Mouse (Mus musculus): ENCODE measurements at regions not wholly inside any gene's neighbourhood (a gene's known extent, or its start where the extent isn't known, plus 50 kb on each side); places are given as distances from the start of the nearest gene placed in this dataset.

DNA sequence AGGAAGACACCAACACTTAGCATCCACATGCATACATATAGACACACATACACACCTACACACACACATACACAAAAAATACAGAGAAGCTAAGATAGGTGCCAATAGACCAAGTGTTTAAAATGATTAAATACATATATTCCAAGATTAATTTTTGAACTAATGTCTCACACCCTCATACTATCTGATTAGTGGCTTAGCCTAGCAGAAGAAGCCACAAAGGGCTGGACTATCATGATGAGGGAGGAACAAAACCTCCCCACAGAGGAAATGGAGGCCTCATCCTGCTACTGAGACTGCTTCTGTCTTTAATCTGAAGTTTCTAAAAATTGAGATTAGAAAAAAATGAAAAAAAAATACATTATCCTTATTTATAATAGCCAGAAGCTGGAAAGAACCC lies 780.6 kb downstream of the Tmem114 start:
- DNase-seq = no peak

DNA sequence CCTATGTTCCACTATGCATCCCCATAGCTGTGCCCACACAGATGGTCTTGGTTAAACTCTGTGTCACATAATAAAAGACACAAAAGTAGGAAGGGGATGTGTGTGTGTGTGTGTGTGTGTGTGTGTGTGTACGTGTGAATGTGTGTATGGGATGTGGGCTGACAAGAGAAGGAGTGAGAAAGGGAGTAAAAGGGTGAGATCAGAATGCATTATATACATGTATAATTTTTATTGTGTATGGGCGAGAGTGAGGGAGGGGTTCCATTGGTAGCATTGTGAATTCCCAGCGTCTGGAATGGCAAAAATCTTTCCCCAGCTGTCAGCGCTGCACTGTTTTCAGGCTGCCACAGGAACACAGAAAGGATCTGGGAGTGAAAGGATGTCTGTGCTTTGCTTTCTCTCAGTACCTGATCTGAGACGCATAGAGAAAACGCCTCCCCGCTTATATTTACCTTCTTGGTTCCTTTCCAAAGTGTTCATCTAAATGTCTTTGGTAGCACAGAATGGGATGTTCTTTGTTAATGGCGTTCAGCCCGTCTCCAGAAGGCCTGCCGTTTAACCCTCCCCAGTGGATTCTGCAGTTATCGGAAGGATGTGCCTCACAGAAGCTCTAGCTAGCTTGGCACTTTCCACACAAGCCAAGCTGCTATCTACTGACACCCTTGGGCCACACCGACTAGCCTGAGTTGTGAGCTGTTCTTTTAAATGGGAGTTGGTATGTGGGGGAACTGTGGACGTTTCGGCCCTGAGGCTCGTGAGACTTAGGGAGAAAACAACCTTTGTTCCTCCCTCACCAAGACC lies 785.8 kb downstream of the Tmem114 start:
- peak; percentile 11 for DNase-seq

DNA sequence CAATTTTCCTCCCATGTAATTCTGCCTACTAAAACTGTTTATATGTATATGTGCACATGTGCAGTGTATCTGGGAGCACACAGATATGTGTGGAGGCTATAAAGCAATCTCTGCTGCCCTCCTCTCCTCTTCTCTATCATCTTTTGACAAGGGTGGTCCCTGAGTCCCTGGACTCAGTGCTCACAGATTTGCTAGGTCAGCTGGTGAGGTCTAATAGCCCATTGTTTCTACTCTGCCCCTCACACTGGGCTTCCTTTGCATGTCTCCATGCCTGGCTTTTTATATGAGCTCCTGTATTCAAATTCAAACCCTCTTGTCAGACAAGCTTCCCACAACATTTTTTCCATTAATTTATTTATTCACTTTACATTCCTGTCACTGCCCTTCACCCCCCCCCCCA lies 786.9 kb downstream of the Tmem114 start:
- no peak for DNase-seq

DNA sequence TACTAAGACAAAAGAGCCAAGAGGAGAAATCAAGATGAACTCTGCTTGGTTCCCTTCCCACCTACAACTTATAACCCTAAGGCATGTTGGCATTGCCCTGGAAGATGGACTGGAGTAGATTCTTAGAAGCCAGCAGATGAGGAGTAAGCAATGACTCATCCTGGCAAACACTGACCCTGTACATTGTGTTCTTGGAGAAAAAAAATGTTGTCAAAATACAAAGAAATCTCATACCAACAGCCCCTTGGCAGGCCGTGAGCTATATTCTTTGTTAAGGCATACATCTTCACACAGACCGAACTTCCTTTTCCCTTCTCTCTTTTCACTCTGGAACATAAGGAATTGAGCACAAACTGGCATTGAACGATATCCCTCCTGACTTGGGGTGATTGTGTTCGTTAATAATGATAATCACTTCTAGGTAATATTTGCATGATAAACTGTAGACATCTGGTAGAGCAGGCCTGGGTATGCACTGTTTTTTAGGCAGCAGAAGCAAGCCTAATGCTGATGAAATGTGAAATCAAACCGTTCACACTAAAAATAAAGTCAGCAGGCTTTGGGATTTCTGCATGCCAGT lies 787.7 kb downstream of the Tmem114 start:
- no peak for DNase-seq

DNA sequence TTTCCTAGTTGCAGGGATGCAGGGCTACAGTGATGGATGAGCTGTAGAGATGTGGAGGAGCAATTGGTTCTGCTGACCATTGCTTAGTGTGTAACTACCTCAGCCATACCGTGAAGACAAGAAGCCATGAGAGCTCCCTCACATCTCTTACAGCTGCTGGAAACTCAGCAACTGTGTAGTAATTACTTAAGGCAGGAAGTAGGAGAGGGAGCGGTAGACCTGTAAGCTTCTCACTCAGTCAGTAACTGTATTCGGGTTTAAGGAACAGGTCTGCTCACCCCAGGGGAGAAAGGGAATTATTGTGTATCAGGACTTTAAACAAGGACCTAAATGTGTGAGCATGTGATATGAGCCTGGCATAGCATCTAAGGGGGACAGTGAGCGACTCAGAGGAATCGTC lies 788.6 kb downstream of the Tmem114 start:
- no peak for DNase-seq

DNA sequence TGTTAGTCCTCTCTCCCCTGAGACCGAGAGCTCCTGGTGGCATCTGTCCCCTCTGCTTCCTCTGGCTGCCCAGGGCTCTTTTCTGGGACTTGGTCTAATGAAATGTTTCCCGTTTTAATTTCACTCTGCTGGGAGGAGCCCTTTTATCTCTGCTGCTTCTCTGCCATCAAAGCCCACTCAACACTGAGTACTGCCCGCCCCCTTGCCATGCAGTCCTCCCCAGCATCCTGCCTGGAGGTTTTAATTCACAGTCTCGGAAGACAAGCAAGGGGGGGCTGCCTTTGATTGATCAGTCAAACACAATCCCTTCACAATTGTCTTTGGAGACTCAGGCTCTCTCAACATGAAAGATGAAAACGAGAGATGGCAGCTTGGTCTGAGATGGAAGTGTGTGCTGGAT lies 792.5 kb downstream of the Tmem114 start:
- DNase-seq = no peak

DNA sequence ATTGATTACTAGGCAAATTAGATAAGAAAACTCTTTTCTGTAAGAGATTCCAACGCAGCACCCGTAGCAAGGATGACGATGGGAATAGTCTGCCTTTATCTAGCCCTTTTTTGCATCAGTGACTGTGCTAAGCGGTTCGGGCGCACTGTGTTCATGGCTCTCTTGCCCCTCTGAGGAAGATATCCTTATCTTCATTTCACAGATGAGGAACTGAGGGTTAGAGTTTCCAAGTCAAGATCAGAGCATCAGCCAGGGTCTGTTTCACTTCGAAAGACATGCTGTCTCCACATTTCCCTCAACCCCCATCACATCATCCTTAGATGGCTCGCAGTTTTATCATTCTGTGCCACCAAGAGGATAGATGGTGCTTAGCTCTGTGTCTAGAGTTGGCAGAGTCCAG lies 796.6 kb downstream of the Tmem114 start:
- DNase-seq = no peak

DNA sequence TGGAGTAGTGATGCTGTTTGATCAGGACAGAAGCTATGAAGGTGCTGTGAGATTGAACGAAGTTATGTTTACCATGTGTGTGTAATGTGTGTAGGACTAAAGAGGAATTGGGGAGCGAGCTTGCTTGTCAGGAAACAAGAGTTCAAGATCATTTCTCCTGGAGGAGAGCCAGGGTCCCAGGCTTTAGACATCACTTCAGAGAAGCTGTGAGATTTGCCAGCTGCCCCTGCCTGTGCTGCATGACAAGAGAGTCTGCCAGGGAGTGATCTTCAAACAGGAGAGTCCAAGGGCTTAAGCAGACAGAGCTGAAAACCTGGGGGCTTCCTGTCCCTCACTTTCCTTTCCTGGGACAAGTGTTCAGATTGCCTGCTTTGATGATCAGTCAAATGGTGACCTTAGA lies 818.3 kb downstream of the Tmem114 start:
- DNase-seq = no peak

DNA sequence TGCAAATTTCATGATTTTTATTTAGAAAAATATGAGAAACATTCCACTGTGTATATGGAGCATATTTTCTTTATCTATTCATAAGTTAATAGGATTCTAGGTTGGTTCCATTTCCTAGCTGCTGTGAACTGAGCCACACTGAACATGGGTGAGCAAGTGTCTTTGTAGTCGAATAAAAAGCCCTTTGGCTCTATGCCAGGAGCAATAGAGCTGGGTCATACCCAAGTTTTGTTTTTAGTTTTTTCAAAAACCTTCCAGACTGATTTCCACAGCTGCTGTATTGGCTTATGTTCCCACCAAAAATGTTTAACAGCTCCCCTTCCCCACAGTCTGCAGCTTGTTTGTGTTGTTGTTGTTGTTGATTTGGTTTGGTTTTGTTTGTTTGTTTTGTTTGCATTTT lies 822.5 kb downstream of the Tmem114 start:
- DNase-seq = no peak

DNA sequence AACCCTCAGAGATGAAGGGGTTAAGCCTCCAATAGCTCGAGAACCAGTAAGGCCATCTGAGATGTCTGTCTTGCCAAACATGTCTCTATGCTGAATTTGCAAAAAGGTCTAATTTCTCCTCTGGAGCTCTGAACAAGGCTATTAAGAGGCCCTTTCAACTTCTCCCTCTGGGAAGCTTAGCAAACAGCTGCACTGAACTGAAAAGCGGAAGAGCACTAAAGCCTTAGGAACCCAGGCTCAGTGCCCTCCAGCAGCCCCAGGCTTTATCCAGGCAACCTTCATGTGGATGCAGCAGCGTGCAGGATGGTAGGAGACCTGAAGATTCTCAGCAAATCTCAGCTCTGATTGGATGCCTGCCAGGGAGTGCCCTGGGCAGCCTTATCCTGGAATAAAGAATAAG lies 850.1 kb downstream of the Tmem114 start:
- DNase-seq = no peak

DNA sequence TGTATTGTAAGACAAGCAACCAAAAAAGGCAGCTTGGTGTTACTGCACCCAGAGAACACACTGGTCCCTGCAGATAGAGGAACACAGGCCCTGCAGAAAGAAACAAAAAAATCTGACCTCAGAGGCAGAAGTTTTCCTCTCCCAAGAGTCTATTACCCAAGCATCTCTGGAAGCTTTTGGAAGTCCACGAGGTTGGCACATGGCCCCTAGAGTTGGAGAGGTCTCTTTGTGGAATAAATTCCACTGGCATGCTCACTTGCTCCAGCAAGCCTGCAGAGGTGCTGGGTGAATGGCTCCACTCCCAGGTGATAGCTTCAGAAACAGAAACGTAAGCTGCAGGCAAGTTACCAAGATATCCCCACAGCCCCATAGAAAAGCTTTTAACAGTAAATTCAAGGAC lies 864.1 kb downstream of the Tmem114 start:
- no peak for DNase-seq

DNA sequence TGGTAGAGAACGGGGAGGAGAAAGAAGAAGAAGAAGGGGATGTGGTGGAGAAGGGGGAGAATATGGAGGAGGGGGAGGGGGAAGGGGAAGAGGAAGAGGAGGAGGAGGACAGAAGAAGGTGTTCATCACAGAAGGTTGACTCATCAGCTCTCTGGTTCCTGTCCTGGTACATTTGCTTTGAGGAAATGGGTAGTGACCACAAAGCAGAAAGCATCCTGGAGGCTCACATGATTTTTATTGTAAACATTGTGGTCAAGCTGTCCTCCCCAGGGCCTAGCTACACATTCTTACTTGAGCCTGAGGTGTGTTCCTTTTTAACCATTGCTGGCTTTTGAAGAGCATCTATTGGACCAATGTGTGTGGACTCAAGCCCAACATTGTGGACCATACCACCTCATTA lies 865.8 kb downstream of the Tmem114 start:
- no peak for DNase-seq

DNA sequence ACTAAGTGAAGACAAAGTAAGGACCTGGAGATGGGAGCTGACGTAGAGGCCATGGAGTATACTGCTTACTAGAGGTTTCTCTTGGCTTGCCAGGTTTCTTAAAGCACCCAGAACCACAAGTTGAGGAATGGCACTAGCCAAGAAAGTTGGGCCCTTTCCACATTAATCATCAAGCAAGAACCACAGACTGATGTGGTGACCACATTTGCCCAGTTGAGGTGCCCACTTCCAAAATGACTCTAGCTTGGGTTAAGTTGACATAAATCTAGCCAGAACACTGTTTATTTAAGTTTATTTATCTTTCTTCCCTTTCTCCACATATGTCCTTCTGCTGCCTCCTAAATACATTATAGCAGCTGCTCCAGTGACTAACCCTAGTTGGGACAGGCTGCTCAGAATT lies 866.3 kb downstream of the Tmem114 start:
- no peak for DNase-seq

DNA sequence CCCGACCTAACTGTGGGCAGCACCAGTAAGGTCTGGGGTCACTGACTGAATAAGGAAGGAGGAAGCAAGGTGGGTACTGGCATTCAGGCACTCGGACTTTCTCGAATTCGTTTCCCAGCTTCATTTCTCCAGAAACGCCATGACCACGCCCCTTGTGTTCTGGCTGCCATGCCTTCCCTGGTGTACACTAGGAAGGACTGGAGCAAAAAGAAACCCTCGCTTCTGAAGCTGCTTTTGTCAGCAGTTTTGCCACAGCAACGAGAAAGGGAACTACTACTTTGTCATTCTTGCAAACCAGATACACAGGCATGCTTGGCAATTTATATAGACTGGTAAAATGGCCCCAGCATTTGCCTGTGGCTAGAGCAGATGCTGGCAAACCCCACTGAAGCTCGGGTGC lies 869.0 kb downstream of the Tmem114 start:
- no peak for DNase-seq

DNA sequence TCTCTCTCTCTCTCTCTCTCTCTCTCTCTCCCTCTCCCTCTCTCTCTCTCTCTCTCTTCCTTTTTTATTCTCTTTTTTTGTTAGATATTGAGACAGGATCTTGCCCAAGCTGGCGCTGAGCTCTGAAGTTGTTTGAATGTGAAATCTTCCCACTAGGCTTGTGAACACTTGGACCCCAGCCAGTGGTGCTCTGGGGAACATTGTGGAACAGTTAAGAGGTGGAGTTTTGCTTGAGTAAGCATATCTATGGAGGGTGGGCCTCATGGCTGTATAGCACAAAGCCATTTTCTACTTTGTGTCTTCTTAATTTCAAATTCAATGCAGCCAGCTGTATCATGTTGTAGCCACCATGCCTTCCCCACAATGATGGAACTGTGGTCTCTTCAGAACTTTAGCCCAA lies 875.4 kb downstream of the Tmem114 start:
- DNase-seq = no peak

DNA sequence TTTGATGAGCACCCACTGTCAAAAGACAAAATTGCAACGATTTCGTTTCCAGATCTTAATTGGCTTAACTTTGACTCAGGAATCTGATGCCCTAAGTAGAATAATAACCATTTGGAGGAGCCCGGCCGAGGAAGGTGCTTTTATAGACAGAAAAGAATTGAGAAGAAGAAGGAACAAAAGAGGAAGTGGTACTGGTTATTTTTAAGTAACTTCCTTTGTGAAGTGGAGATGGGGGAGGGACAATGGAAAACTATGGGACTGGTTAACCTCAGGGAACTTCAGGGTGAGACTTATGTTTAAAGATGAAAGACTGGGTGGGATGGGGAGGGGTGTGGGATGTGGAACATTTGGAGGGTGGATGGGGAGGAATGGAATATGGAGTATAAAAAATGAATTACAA lies 880.9 kb downstream of the Tmem114 start:
- DNase-seq = no peak

DNA sequence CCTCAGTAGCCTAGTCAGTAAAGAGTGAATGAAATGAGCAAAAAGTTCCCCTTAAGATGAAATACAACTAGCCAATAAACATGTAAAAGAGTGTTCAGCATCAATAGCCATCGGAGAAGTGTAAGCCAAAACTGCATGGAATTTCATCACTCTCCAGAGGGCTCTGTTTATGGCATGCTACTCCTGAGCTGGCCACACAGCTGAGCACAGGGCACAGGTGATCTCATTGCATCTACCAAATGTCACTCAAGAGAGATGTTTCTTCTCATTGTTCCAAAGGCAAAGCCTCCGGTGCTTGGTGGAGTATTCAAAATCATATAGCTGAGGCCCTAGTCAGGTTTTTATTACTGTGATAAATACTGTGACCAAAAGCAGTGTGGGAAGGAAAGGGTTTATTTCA lies 895.1 kb downstream of the Tmem114 start:
- DNase-seq = no peak

DNA sequence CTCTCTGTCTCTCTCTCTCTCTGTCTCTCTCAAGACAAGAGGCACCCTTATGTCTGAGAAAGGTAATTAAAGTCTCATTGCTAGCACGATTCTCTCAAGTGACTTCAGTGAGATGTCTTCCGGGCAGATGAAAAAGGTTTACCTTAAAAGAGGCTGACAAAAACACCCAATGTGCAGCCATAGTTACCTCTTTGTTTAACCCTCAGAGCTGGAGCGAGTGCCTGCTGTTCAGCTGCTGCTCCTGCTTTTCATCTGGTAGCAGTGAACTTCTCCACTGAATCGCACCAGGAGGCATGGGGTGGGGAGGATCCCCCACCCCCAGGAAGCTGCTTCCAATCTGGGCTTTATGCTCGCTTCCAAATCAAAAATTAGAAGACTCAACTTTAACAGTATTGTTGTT lies 896.0 kb downstream of the Tmem114 start:
- DNase-seq = no peak

DNA sequence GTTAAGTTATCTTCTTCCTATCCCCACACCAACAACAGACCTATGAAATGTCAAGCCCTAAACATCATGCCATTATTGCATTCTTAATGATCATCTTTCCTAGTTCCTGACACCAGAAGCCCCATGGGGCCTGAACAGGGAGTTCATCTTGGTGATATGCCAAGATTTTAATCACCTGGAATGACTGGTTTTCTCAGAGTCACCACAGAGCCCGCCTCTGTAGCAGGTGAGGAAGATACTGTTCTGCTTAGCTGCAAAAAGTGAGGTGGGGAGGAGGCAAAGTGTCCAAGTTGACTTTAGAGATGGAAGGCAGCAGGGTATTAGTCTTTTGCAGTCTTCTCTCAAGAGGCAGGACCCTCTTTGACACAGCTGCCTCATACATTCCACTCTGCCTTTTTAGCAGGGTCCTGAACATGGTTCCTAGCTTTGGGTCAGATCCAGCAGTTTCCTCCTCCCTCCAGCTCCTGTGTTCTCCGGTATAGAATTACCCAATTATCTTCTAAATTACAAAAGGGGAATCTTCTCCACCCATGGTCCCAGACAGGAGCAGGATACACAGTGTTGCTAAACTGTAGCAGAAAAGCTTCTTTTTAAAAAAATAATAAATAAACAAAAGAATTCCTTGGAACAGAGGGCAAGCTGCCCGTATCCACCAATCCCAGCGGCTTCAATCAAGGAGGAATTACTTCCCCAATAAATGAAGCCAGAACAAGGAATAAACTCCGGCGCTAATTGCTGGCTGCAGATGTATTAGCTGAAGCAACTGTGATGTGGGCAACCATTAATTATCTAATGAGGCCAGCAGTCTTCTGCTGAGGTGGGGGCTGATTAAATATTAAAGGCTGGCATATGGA lies 896.8 kb downstream of the Tmem114 start:
- no peak for DNase-seq

DNA sequence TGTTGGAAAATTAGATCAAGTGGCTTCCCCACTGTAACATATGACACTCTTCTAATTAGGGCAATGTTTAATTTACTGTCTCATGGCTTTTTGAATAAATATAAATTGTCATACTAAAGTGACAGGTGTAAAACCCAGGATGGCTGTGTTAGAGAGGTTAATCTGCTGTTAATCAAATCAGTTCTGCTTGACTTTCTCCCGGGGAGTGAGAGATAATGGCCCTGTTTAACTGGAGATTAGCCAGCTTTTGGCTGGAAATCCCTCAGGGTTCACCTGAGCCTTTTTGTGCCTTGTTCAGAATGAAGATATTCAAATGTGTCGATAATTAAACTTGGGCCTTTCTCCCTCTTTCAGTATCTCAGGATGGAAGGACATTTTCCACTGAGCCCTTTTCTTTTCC lies 906.2 kb downstream of the Tmem114 start:
- DNase-seq = no peak
